Mouse (Mus musculus) intestine, postnatal 0 days (tissue): ENCODE data around the gene Kbtbd3. TPM values are rescaled to one million over a fixed set of nuclear protein-coding genes. Genes with fewer than 3 reads are reported as not detected.

Experiments
- ATAC-seq: fragments of 200-750 bp; cut with Nextera tagmentation; 2 replicates; pipeline ENCODE4 v1.8.0; 2017; ENCODE audit warnings: mild to moderate bottlenecking, moderate TSS enrichment, moderate library complexity
- H3K27ac ChIP-seq: fragments of 300-500 bp; sonication (generic); 2 replicates; pipeline ENCODE4 v1.5.1; 2014; ENCODE audit warnings: mild to moderate bottlenecking, low read depth, low read length, moderate library complexity
- H3K27me3 ChIP-seq: fragments of 300-500 bp; sonication (generic); replicated peaks from 2 replicates; pipeline ENCODE4 v1.6.1; 2014; ENCODE audit warnings: low read length, mixed read lengths; ENCODE audit not compliant: control insufficient read depth, insufficient read depth
- H3K36me3 ChIP-seq: fragments of 300-500 bp; sonication (generic); 2 replicates; pipeline ENCODE4 v1.6.1; 2014; ENCODE audit warnings: mild to moderate bottlenecking, moderate library complexity; ENCODE audit not compliant: control insufficient read depth, insufficient read depth
- H3K4me1 ChIP-seq: fragments of 300-500 bp; sonication (generic); replicated peaks from 2 replicates; pipeline ENCODE4 v1.6.1; 2014; ENCODE audit warnings: antibody characterized with exemption, low read length, mixed read lengths; ENCODE audit not compliant: control insufficient read depth, insufficient read depth
- H3K4me2 ChIP-seq: fragments of 300-500 bp; sonication (generic); replicated peaks from 2 replicates; pipeline ENCODE4 v1.6.1; 2014; ENCODE audit warnings: low read depth, mild to moderate bottlenecking, moderate library complexity
- H3K4me3 ChIP-seq: fragments of 300-500 bp; sonication (generic); 2 replicates; pipeline ENCODE4 v1.5.1; 2014; ENCODE audit warnings: low read depth, low read length
- H3K9ac ChIP-seq: fragments of 300-500 bp; sonication (generic); 2 replicates; pipeline ENCODE4 v1.6.1; 2014; ENCODE audit warnings: mild to moderate bottlenecking, low read depth, low read length
- H3K9me3 ChIP-seq: fragments of 300-500 bp; sonication (generic); 2 replicates; pipeline ENCODE4 v1.6.1; 2016; ENCODE audit warnings: mixed run types; ENCODE audit not compliant: control insufficient read depth
- CTCF ChIP-seq: sonication (generic); IDR thresholded peaks from 2 replicates; pipeline ENCODE4 v1.5.1; 2016; ENCODE audit warnings: low read depth, mild to moderate bottlenecking, control low read depth, antibody characterized with exemption, moderate library complexity
- WGBS: fragments of 180-500 bp; shearing (Covaris S2); extraction: QIAGEN DNeasy Blood & Tissue Kit; methylation state at CpG from one replicate; pipeline ENCODE4 v1.1.7; 2014; 5-methylcytosine and 5-hydroxymethylcytosine counted together
- microRNA-seq: library from miRNA; unstranded; fragments of <30 nt; microRNA quantifications from one replicate; pipeline ENCODE4, GENCODE M21; 2016
- polyA plus RNA-seq: library from polyadenylated mRNA; unstranded; fragments of >200 nt; fragmentation: Nextera tagmentation; extraction: Ambion mirVana; gene quantifications from 2 replicates; pipeline ENCODE4 v1.2.1, GENCODE M21; 2015

The Kbtbd3 gene
- polyA plus RNA-seq, 1 experiment from 2014 or later: 6.3 TPM

- Histone ChIP-seq H3K4me3 (no peak overlapping the region), H3K27ac (no peak overlapping the region), H3K4me1 (no peaks in the 10 kb centered on the region), H3K9ac (no peak overlapping the region), H3K9me3 (no peaks in the 10 kb centered on the region), H3K36me3 (no peaks in the 10 kb centered on the region), H3K4me2 (no peak overlapping the region), H3K27me3 (no peaks in the 10 kb centered on the region)
- ATAC-seq: no peak
- TF ChIP-seq CTCF: no peak
- WGBS: 75% methylated on average over 6 of the region's 6 CpGs
Observed at GRCm38 (mm10) chr9:4318939-4319721, 9.5 kb downstream of the Kbtbd3 start.

- Histone ChIP-seq H3K9ac (no peak overlapping the region), H3K36me3 (no peaks in the 10 kb centered on the region), H3K4me3 (no peak overlapping the region), H3K4me2 (no peak overlapping the region), H3K27me3 (no peaks in the 10 kb centered on the region), H3K9me3 (no peaks in the 10 kb centered on the region), H3K4me1 (no peaks in the 10 kb centered on the region), H3K27ac (no peak overlapping the region)
- ATAC-seq: no peak
- 87% methylated on average over 1 of the region's 1 CpGs for WGBS
- no peak for TF ChIP-seq CTCF
Observed at GRCm38 (mm10) chr9:4353163-4353562, 43.5 kb downstream of the Kbtbd3 start.

DNA sequence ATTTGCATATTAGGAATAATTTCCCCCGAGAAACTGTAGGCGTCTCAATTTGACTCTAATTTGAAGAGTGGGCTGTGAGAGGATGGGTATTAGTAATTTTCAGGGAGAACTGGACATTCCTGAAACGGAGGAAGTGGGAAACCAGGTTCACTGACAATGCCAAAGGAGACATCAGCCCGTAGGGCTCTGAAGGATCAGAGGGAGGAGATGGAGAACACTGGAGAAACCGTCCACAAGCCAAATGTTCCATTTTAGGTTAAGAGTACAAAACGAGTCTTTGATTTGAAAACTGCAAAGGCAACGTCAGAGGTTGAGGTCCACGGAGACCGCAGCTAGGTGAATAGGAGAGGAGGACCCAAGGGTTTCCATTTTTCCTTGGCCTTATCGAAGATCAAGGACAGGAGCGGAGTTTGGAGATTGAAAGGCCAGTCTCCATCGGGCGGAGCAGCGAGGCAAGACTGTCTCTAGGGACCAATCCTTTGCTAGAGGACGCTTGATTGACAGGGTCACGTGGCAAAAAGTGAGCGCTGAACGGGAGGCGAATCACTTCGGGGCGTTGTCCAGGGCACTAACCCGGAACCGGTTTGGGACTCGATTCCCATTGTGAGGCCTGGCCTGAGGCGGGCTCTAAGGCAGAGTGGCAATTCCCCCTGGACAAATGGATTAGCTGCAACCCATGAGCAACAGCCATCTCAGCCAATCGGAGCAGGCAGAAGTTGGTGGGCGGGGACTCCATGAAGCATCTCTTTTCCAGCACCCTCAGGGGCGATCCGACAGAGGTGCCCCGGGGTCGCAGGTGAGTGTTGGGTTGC, 66.4 kb downstream of the Kbtbd3 start, which contains the start of gene Msantd4:
Gene Msantd4 (plus strand): TSS at position 735 of the 812 bp plus-strand sequence.
- H3K27me3 ChIP-seq: no peaks in the 10 kb centered on the region
- WGBS: 3% methylated on average over 31 of the region's 31 CpGs
- peak; percentile 100 for ATAC-seq
- TF ChIP-seq CTCF: peak; percentile 10; the same call in 1 of the 2 replicates
- H3K36me3 ChIP-seq: no peaks in the 10 kb centered on the region
- H3K4me3 ChIP-seq: peak within 1 kb of the TSS; percentile 75
- no peaks in the 10 kb centered on the region for H3K9me3 ChIP-seq
- H3K9ac ChIP-seq: peak within 1 kb of the TSS; percentile 40
- H3K4me2 ChIP-seq: peak within 1 kb of the TSS; percentile 74
- H3K4me1 ChIP-seq: no peaks in the 10 kb centered on the region
- peak within 1 kb of the TSS; percentile 70 for H3K27ac ChIP-seq

DNA sequence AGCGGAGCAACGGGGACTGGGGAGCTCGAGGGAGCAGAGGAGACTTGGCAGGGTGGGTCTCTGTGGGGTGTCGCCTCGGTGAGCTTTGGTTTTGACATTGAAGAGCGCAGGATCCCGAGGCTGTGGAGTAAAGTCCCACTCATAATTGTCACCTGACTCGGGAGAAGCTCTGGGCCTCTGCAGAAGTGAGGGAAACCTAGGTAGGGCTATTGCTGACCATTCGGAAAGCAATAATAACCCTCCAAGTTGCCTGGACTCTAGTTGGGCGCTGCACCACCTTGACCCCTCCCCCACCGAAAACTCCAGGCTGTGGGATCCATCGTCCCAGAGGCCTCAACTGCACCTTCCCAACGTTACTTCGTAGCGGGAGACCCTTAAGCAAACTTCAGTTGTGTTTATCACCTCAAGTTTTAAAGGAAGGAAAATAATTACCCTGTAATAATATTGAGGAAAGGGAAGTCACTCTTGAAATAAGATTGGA, 67.0 kb downstream of the Kbtbd3 start:
- H3K27ac ChIP-seq: peak overlapping the region; percentile 68
- no peaks in the 10 kb centered on the region for H3K36me3 ChIP-seq
- peak overlapping the region; percentile 75 for H3K4me3 ChIP-seq
- TF ChIP-seq CTCF: no peak
- H3K4me2 ChIP-seq: peak overlapping the region; percentile 74
- H3K9ac ChIP-seq: peak overlapping the region; percentile 40
- H3K4me1 ChIP-seq: no peaks in the 10 kb centered on the region
- WGBS: under 1% methylated on average over 15 of the region's 15 CpGs
- no peaks in the 10 kb centered on the region for H3K9me3 ChIP-seq
- peak; percentile 93 for ATAC-seq
- H3K27me3 ChIP-seq: no peaks in the 10 kb centered on the region

Small RNA genes lying within 50 kb of the gene (microRNA-seq; reads per million reads assigned to microRNA genes)
- gene Gm22195 (not detected), gene Gm23992 (not detected)

Other genes with a start within 250 kb of the Kbtbd3 start
- 17.4 and 19.1 TPM in 2 replicates for gene Aasdhppt, start 362 bp upstream of the Kbtbd3 start, polyA plus RNA-seq
- 27.9 and 33.0 TPM in 2 replicates for gene Msantd4, start 66.7 kb downstream of the Kbtbd3 start, polyA plus RNA-seq